Mouse (Mus musculus) liver, embryonic 14.5 days (tissue): ENCODE measurements at regions not wholly inside any gene's neighbourhood (a gene's known extent, or its start where the extent isn't known, plus 50 kb on each side); places are given as distances from the start of the nearest gene placed in this dataset.
"Not testable (repeated sequence)": the region's sequence is repeated elsewhere in the genome, so short reads cannot be mapped to it uniquely, and the experiment has no call there.

ENCODE experiments used
- ATAC-seq: fragments of 200-750 bp; cut with Nextera tagmentation; 2 replicates; pipeline ENCODE4 v1.8.0; 2017; ENCODE audit warnings: moderate number of reproducible peaks, mild to moderate bottlenecking, moderate library complexity; ENCODE audit not compliant: insufficient read depth
- DNase-seq, 3 experiments: peaks; one replicate each; pipeline ENCODE4 v3.0.0-alpha.2; 2012 to 2013; ENCODE audit warnings: low read depth in 3 of 3, low spot score in 3 of 3
- H3K27ac ChIP-seq: fragments of 300-500 bp; sonication (generic); 2 replicates; pipeline ENCODE4 v1.5.1; 2014; ENCODE audit warnings: moderate library complexity, mild to moderate bottlenecking, control low read depth, inconsistent platforms
- H3K27me3 ChIP-seq: fragments of 300-500 bp; sonication (generic); 2 replicates; pipeline ENCODE4 v1.6.1; 2014; ENCODE audit warnings: mild to moderate bottlenecking, low read length, moderate library complexity; ENCODE audit not compliant: control insufficient read depth, insufficient read depth
- H3K36me3 ChIP-seq: fragments of 300-500 bp; sonication (generic); replicated peaks from 2 replicates; pipeline ENCODE4 v1.6.1; 2014; ENCODE audit warnings: low read depth; ENCODE audit not compliant: control insufficient read depth, insufficient read depth
- H3K4me1 ChIP-seq, 2 experiments: fragments of 200-500 bp in 1 of 2; fragments of 300-500 bp in 1 of 2; sonication (generic) in 1 of 2; replicated peaks; 2 replicates each; pipeline ENCODE4 v1.6.1; 2012 to 2014; ENCODE audit warnings: antibody characterized with exemption in 1 of 2, inconsistent platforms in 1 of 2, low read length in 1 of 2; ENCODE audit not compliant: control insufficient read depth in 2 of 2, insufficient read depth in 2 of 2
- H3K4me2 ChIP-seq: fragments of 300-500 bp; sonication (generic); 2 replicates; pipeline ENCODE4 v1.6.1; 2014; ENCODE audit warnings: low read depth, mild to moderate bottlenecking, control low read depth, moderate library complexity
- H3K4me3 ChIP-seq, 2 experiments: fragments of 200-500 bp in 1 of 2; fragments of 300-500 bp in 1 of 2; sonication (generic) in 1 of 2; 2 replicates each; pipeline ENCODE4 v1.5.1; 2012 to 2014; ENCODE audit warnings: low read depth in 2 of 2, low read length in 2 of 2, mild to moderate bottlenecking in 2 of 2, control low read depth in 1 of 2, inconsistent platforms in 1 of 2, moderate library complexity in 1 of 2; ENCODE audit not compliant: insufficient read depth in 1 of 2
- H3K9ac ChIP-seq: fragments of 300-500 bp; sonication (generic); replicated peaks from 2 replicates; pipeline ENCODE4 v1.6.1; 2014; ENCODE audit warnings: mild to moderate bottlenecking, control low read depth, moderate library complexity
- H3K9me3 ChIP-seq: fragments of 300-500 bp; sonication (generic); 2 replicates; pipeline ENCODE4 v1.6.1; 2016; ENCODE audit warnings: low read length, mixed read lengths; ENCODE audit not compliant: control insufficient read depth
- CTCF ChIP-seq: IDR thresholded peaks from 2 replicates; pipeline ENCODE4 v1.5.1; 2016; ENCODE audit warnings: antibody characterized with exemption, low read depth, control low read depth
- EP300 ChIP-seq: IDR thresholded peaks from 2 replicates; pipeline ENCODE4 v1.6.1; 2016; ENCODE audit warnings: antibody characterized with exemption, low read depth
- WGBS: fragments of 180-500 bp; shearing (Covaris S2); extraction: QIAGEN DNeasy Blood & Tissue Kit; methylation state at CpG from one replicate; pipeline ENCODE4 v1.1.7; 2014; ENCODE audit not compliant: insufficient replicate concordance; 5-methylcytosine and 5-hydroxymethylcytosine counted together

GRCm38 (mm10) chr6:24301681-24302080, 133.8 kb upstream of the Slc13a1 start:
- WGBS, result 40% methylated on average over 4 of the region's 4 CpGs

GRCm38 (mm10) chr6:24301146-24301545, 133.3 kb upstream of the Slc13a1 start:
- no peaks in the 10 kb centered on the region for H3K9me3 ChIP-seq
- DNase-seq (no peak), ATAC-seq (no peak)
- WGBS, result 45% methylated on average over 2 of the region's 2 CpGs
- H3K27ac ChIP-seq, result no peak overlapping the region
- H3K4me2 ChIP-seq, result no peak overlapping the region
- no peaks in the 10 kb centered on the region for H3K36me3 ChIP-seq
- no peak overlapping the region for H3K4me3 ChIP-seq
- H3K4me1 ChIP-seq, result no peaks in the 10 kb centered on the region
- H3K27me3 ChIP-seq, result no peaks in the 10 kb centered on the region
- TF ChIP-seq CTCF (no peak), EP300 (no peak)
- H3K9ac ChIP-seq, result no peak overlapping the region

More at GRCm38 (mm10) chr6:24301681-24302080, 133.8 kb upstream of the Slc13a1 start:
- H3K9ac ChIP-seq, result no peak overlapping the region
- H3K27me3 ChIP-seq, result no peaks in the 10 kb centered on the region
- TF ChIP-seq CTCF (no peak), EP300 (no peak)
- ATAC-seq, result no peak
- H3K4me2 ChIP-seq, result no peak overlapping the region
- H3K4me1 ChIP-seq, result no peaks in the 10 kb centered on the region
- no peaks in the 10 kb centered on the region for H3K36me3 ChIP-seq
- no peak overlapping the region for H3K27ac ChIP-seq
- DNase-seq, result no peak
- no peak overlapping the region for H3K4me3 ChIP-seq
- H3K9me3 ChIP-seq, result no peaks in the 10 kb centered on the region

- ATAC-seq (no peak), DNase-seq (no peak)
- 46% methylated on average over 5 of the region's 5 CpGs for WGBS
- no peak overlapping the region for H3K27ac ChIP-seq
- H3K4me3 ChIP-seq, result no peak overlapping the region
- no peaks in the 10 kb centered on the region for H3K9me3 ChIP-seq
- no peak overlapping the region for H3K4me2 ChIP-seq
- no peaks in the 10 kb centered on the region for H3K36me3 ChIP-seq
- no peak overlapping the region for H3K9ac ChIP-seq
- H3K4me1 ChIP-seq, result no peaks in the 10 kb centered on the region
- H3K27me3 ChIP-seq, result no peaks in the 10 kb centered on the region
- TF ChIP-seq EP300 (no peak), CTCF (no peak)
Measured at GRCm38 (mm10) chr6:24298562-24299212, 130.8 kb upstream of the Slc13a1 start.

GRCm38 (mm10) chr6:24288757-24289156, 120.9 kb upstream of the Slc13a1 start:
- H3K9me3 ChIP-seq, H3K36me3 ChIP-seq, ATAC-seq, H3K27ac ChIP-seq, H3K4me2 ChIP-seq, H3K9ac ChIP-seq, DNase-seq, H3K4me3 ChIP-seq, H3K4me1 ChIP-seq, H3K27me3 ChIP-seq: not testable (repeated sequence)
- WGBS, result 41% methylated on average over 2 of the region's 2 CpGs

- Histone ChIP-seq H3K9ac (no peak overlapping the region), H3K9me3 (no peaks in the 10 kb centered on the region), H3K36me3 (no peaks in the 10 kb centered on the region), H3K27ac (no peak overlapping the region), H3K4me2 (no peak overlapping the region), H3K4me3 (no peak overlapping the region), H3K4me1 (no peaks in the 10 kb centered on the region), H3K27me3 (no peaks in the 10 kb centered on the region)
- no peak for ATAC-seq
- no peak for TF ChIP-seq EP300
- TF ChIP-seq CTCF, result no peak
- no peak for DNase-seq
- WGBS, result 61% methylated on average over 5 of the region's 5 CpGs
Measured at GRCm38 (mm10) chr6:24272821-24273220, 104.9 kb upstream of the Slc13a1 start.
